Mouse (Mus musculus) hindbrain, embryonic 16.5 days (tissue): ENCODE results near the gene Nhlrc3. TPM values are rescaled to one million over a fixed set of nuclear protein-coding genes. Genes with fewer than 3 reads are reported as not detected.

Experiments
- ATAC-seq: fragments of 200-750 bp; cut with Nextera tagmentation; 2 replicates; pipeline ENCODE4 v1.8.0; 2017; ENCODE audit warnings: moderate TSS enrichment, moderate library complexity
- H3K27ac ChIP-seq: fragments of 300-500 bp; sonication (generic); 2 replicates; pipeline ENCODE4 v1.5.1; 2014; ENCODE audit warnings: low read depth, mild to moderate bottlenecking, control low read depth, low read length, moderate library complexity
- H3K27me3 ChIP-seq: fragments of 300-500 bp; sonication (generic); replicated peaks from 2 replicates; pipeline ENCODE4 v1.6.1; 2014; ENCODE audit warnings: low read length; ENCODE audit not compliant: control insufficient read depth, insufficient read depth
- H3K36me3 ChIP-seq: fragments of 300-500 bp; sonication (generic); 2 replicates; pipeline ENCODE4 v1.6.1; 2014; ENCODE audit warnings: mild to moderate bottlenecking, low read length, moderate library complexity, mixed read lengths; ENCODE audit not compliant: control insufficient read depth, insufficient read depth
- H3K4me1 ChIP-seq: fragments of 300-500 bp; sonication (generic); 2 replicates; pipeline ENCODE4 v1.6.1; 2014; ENCODE audit warnings: low read depth, low read length; ENCODE audit not compliant: control insufficient read depth, insufficient read depth
- H3K4me2 ChIP-seq: fragments of 300-500 bp; sonication (generic); 2 replicates; pipeline ENCODE4 v1.6.1; 2014; ENCODE audit warnings: mild to moderate bottlenecking, low read length, control low read depth, moderate library complexity
- H3K4me3 ChIP-seq: fragments of 300-500 bp; sonication (generic); 2 replicates; pipeline ENCODE4 v1.5.1; 2014; ENCODE audit warnings: mild to moderate bottlenecking, low read length, control low read depth, moderate library complexity
- H3K9ac ChIP-seq: fragments of 300-500 bp; sonication (generic); 2 replicates; pipeline ENCODE4 v1.6.1; 2014; ENCODE audit warnings: low read depth, mild to moderate bottlenecking, control low read depth, low read length, moderate library complexity
- H3K9me3 ChIP-seq: fragments of 300-500 bp; sonication (generic); 2 replicates; pipeline ENCODE4 v1.6.1; 2014; ENCODE audit warnings: mild to moderate bottlenecking, low read length, moderate library complexity; ENCODE audit not compliant: control insufficient read depth
- WGBS: fragments of 180-500 bp; shearing (Covaris S2); extraction: QIAGEN DNeasy Blood & Tissue Kit; methylation state at CpG from one replicate; pipeline ENCODE4 v1.1.7; 2014; 5-methylcytosine and 5-hydroxymethylcytosine counted together
- polyA plus RNA-seq: library from polyadenylated mRNA; unstranded; fragments of >200 nt; fragmentation: Nextera tagmentation; extraction: Ambion mirVana; gene quantifications from 2 replicates; pipeline ENCODE4 v1.2.1, GENCODE M21; 2015

Nhlrc3 gene
- polyA plus RNA-seq, 1 experiment from 2014 or later = 8.1 TPM

DNA sequence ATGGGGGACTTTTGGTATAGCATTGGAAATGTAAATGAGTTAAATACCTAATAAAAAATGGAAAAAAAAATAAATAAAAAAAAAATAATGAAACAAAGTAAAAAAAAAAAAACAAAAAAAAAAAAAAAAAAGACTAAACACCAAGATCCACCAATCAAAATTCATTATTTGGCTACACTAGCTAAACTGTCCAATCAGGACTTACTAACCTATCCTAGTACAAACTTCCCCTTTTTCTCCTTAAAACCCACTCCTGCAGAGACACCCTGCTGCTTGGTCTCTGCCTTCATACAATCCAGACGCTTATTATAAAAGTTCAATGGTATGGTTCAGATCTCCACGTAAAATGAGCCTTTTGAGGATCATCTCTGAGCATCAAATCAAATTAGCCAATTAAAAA, 49.7 kb downstream of the Nhlrc3 start:
- no peaks in the 10 kb centered on the region for H3K27me3 ChIP-seq
- H3K9me3 ChIP-seq = no peaks in the 10 kb centered on the region
- H3K9ac ChIP-seq = no peak overlapping the region
- WGBS = 40% methylated on average over 2 of the region's 2 CpGs
- H3K27ac ChIP-seq = no peak overlapping the region
- ATAC-seq = no peak
- H3K4me3 ChIP-seq = no peak overlapping the region
- H3K4me2 ChIP-seq = no peak overlapping the region
- no peaks in the 10 kb centered on the region for H3K36me3 ChIP-seq
- H3K4me1 ChIP-seq = peaks cover 9% of the 10 kb centered on the region

DNA sequence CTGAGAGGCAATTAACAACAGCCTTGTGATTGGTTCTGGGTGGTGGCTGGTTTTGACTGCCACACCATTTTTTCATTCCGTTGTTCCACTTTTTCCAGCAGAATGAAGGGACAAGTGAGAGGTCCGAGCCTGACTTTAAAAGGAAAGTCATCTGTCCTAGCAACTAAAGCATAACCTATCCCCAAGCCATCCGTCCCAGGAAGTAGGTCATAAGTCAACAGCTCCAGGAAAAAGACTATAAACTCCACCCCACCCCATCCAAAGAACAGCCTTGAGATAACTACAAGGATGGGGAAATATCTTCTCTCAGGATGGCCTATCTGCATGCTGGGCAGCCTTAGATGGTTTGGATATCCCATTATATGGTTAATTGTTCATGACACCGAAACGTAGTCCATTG, 50.9 kb downstream of the Nhlrc3 start:
- no peaks in the 10 kb centered on the region for H3K36me3 ChIP-seq
- peaks cover 9% of the 10 kb centered on the region for H3K4me1 ChIP-seq
- H3K27ac ChIP-seq = no peak overlapping the region
- H3K9ac ChIP-seq = no peak overlapping the region
- no peaks in the 10 kb centered on the region for H3K9me3 ChIP-seq
- no peak overlapping the region for H3K4me2 ChIP-seq
- no peaks in the 10 kb centered on the region for H3K27me3 ChIP-seq
- H3K4me3 ChIP-seq = no peak overlapping the region
- 93% methylated on average over 5 of the region's 5 CpGs for WGBS
- ATAC-seq = no peak

DNA sequence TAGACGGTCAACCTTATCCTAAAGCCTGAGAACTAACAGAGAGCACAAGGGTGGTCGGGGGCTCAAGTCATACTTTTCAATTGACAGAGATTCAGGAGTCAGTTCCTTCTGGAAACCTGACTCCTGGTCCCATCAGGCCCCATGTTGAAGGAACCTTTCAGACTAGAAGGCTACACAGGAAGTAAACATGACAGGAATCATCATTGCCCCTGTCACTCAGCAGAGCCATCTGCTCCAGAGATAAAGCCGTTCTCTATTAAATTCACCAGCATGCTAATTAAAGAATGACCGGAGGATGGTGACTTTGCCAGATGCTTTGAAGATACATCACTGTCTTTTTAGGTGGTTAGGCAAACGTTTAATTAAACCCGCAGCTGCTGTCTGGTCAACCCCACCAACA, 53.1 kb downstream of the Nhlrc3 start:
- Histone ChIP-seq H3K36me3 (no peaks in the 10 kb centered on the region), H3K27ac (no peak overlapping the region), H3K4me3 (no peak overlapping the region), H3K4me1 (no peaks in the 10 kb centered on the region), H3K9ac (no peak overlapping the region), H3K9me3 (no peaks in the 10 kb centered on the region), H3K4me2 (no peak overlapping the region), H3K27me3 (no peaks in the 10 kb centered on the region)
- peak; percentile 40 for ATAC-seq
- 52% methylated on average over 6 of the region's 6 CpGs for WGBS

DNA sequence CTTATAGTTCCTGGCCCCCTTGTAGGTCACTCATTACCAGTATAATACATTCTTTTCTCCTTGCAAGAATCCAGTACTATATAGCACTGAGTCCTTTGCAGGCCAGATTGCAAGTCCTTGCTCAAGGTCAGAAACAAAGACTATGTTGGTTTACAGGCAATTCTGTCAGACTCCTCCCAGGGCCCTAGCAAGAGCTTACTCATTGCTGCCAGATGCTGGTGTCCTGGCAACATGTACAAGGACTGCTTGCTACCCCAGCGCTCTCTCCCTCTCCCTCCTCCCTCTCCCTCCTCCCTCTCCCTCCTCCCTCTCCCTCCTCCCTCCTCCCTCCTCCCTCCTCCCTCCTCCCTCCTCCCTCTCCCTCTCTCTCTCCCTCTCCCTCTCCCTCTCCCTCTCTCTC, 56.0 kb downstream of the Nhlrc3 start:
- Histone ChIP-seq H3K9me3 (no peaks in the 10 kb centered on the region), H3K4me3 (no peak overlapping the region), H3K4me1 (no peaks in the 10 kb centered on the region), H3K36me3 (no peaks in the 10 kb centered on the region), H3K27me3 (no peaks in the 10 kb centered on the region), H3K4me2 (no peak overlapping the region), H3K9ac (no peak overlapping the region), H3K27ac (no peak overlapping the region)
- 40% methylated on average over 1 of the region's 1 CpGs for WGBS
- 0 out of 2 replicates have a peak, but pooled peaks have one; percentile 24 for ATAC-seq

Other genes with a start within 250 kb of the Nhlrc3 start
- 13.5 and 16.1 TPM in 2 replicates for gene Proser1, start 334 bp upstream of the Nhlrc3 start, polyA plus RNA-seq
- gene Stoml3, start 25.3 kb upstream of the Nhlrc3 start, polyA plus RNA-seq = 0.09 TPM in 1 of 2 replicates, not detected in the other
- 1.7 TPM in 2 replicates for gene Frem2, start 194.0 kb upstream of the Nhlrc3 start, polyA plus RNA-seq